Mouse (Mus musculus): ENCODE data around the gene Pigp. TPM values are rescaled to one million over a fixed set of nuclear protein-coding genes. Genes with fewer than 3 reads are reported as not detected.

The Pigp gene
- polyA plus RNA-seq, 1 experiment from 2014 or later: 74.0 TPM

DNA sequence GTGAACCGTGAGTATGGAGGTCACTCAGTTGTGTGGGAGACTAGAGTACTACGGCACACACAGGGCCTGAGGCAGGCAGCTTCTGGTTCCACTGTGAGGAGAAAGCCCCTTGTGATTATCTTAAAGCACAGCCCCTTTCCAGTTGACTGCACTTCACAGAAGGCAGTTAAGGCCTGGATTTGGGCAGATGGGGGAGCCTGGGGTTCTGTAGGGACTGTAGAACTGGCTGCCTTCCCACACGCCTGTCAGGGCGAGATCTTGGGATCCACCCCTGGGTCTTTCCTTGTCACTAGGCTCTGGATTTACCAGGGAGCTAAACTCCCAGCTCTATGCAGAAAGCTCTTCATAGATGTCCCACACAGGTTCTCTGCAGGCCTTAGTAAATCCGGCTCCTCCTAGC lies 41.2 kb downstream of the Pigp start:
- H3K36me3 ChIP-seq (ENCODE audit: insufficient read depth): no peaks in the 10 kb centered on the region
- DNase-seq (no peak), ATAC-seq (ENCODE audit: insufficient read depth) (no peak)
- H3K9ac ChIP-seq: no peak overlapping the region
- 82% methylated on average over 5 of the region's 5 CpGs for WGBS
- no peak overlapping the region for H3K4me3 ChIP-seq (ENCODE audit: low read depth, low read length)
- no peaks in the 10 kb centered on the region for H3K4me1 ChIP-seq (ENCODE audit: insufficient read depth)
- H3K27me3 ChIP-seq (ENCODE audit: insufficient read depth, low read length): peaks cover 26% of the 10 kb centered on the region
- no peak for TF ChIP-seq CTCF (IDR thresholded peaks at IDR 0.05; ENCODE audit: low read depth)
- H3K4me2 ChIP-seq: no peak overlapping the region
- no peak overlapping the region for H3K27ac ChIP-seq (ENCODE audit: low read depth)
- no peaks in the 10 kb centered on the region for H3K9me3 ChIP-seq (ENCODE audit: low read depth, low read length)

DNA sequence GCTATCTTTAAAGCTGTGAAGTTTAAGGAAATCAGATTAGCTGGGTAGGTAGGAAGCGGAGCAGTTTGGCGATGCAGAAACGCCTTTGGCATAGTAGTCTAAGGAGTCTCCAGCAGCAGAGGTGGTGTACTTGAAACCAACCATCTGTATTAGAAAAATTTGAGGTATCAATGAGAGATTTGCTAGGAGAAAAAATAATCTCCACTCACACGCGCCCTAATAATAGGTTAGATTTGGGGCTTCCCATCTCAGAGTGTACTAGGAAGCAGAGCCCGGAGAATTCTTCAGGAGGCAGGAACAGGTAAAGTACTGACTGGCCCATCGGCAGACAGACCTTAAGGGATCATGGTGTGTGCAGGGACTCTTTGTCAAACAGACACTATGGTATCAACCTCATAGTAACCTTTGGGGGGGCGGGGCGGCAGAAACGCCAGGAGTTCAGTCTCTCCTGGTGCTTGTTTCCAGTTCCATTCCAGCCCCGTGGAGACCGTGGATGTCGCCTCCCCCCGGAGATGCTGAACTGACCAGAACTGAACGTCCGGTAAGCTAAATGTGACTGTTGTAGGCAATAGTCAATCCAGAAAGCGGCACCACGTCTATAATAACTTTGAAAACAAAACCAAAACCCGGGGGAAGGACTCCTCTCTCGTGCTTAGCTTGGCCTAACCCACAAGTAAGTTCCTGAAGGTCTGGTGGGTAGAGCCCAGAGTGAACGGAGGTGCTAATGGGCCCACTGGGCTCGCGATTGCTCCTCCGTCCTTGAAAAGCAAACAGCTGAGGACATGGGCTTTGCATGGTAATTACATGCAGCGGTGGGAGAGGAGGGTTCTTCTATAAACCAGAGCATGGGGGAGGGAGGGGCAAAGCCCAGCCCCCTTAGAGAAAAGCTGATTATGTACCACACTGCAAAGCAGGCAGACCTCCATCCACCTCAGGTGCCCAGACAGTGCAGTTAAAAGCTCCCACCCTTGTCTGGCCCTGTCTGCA lies 42.5 kb downstream of the Pigp start:
- no peak for ATAC-seq (ENCODE audit: insufficient read depth)
- no peaks in the 10 kb centered on the region for H3K9me3 ChIP-seq (ENCODE audit: low read depth, low read length)
- TF ChIP-seq CTCF (IDR thresholded peaks at IDR 0.05; ENCODE audit: low read depth): no peak
- H3K4me1 ChIP-seq (ENCODE audit: insufficient read depth): no peaks in the 10 kb centered on the region
- no peak overlapping the region for H3K27ac ChIP-seq (ENCODE audit: low read depth)
- H3K4me3 ChIP-seq (ENCODE audit: low read depth, low read length): peak overlapping the region; percentile 43
- peak overlapping the region; percentile 65; the same call in 1 of the 2 replicates for H3K9ac ChIP-seq
- WGBS: 9% methylated on average over 25 of the region's 25 CpGs
- H3K4me2 ChIP-seq: peak overlapping the region; percentile 68
- H3K27me3 ChIP-seq (ENCODE audit: insufficient read depth, low read length): peaks cover 26% of the 10 kb centered on the region
- DNase-seq: peak; percentile 26
- no peaks in the 10 kb centered on the region for H3K36me3 ChIP-seq (ENCODE audit: insufficient read depth)

DNA sequence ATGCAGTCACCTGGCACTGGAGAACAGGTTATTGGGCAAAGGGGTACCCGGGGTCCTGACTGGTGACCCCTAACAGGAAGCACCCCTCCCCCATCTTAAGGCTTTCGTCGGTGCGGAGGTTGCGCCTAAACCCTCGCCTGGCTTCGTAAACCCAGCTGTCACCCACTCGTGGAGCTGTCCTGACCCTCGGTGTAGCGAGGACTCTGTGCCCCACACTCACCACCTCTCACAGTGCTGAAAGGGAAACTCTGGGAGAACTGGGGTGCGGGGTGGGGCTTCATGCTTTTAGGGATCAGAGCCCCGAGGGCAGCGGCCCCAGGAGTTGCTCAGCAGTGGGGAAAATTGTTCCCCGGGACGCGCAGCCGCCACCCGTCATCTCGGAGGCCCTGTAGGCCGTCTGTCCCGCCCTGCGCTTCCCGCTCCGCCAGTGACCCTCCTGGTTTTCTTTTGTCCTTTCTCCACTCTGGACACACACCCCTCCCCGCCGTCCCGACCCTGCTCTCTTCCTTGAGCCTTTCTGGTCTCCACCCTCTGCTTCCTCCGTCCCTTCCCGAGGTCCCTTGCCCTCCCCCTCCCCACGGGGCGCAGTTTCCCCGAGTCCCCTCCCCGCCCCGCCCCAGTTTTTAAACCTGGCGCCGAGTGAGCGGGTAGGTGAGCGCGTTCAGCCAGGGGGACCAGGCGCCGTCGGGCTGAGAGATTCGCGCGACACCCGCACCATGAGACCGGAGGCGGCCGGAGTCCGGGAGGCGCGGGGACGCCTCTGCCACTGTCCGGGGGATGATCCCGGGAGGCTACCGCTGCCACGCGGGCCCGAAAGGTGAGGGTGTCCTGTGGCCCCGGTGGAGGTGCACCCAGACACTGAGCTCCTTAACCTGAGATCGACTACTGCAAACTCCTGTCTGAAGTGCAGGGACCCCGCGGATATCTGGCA lies 43.6 kb downstream of the Pigp start, which contains the start of gene Ripply3:
Gene Ripply3 (plus strand): TSS at position 640 of the 931 bp plus-strand sequence.
- peak; percentile 65 for DNase-seq
- 1% methylated on average over 63 of the region's 63 CpGs for WGBS

DNA sequence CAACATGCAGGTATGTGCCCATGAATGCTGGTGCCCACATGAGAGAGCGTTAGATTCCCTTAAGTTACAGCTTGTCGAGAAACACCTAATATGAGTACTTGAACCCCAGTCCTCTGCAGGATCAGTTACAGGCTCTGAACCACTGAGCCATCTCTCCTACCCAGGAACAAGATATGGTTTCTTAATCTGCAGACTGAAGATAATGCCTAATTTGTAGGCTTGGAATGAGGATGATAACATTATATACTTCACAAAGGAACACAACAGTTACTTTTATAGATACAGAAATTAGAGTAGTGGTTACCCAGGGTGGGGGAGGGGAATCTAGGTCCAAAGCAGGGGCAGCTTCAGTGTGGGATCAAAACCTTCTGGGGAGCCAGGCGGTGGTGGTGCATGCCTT lies 45.6 kb downstream of the Pigp start:
- H3K9ac ChIP-seq: no peak overlapping the region
- DNase-seq: no peak
- WGBS: 86% methylated on average over 3 of the region's 3 CpGs

More for the DNA sequence above, 43.6 kb downstream of the Pigp start, which contains the start of gene Ripply3:
- peaks cover 26% of the 10 kb centered on the region for H3K27me3 ChIP-seq (ENCODE audit: insufficient read depth, low read length)
- TF ChIP-seq CTCF (IDR thresholded peaks at IDR 0.05; ENCODE audit: low read depth): no peak
- peak; percentile 74 for ATAC-seq (ENCODE audit: insufficient read depth)
- H3K36me3 ChIP-seq (ENCODE audit: insufficient read depth): no peaks in the 10 kb centered on the region
- peak within 1 kb of the TSS; percentile 68 for H3K4me2 ChIP-seq
- peak within 1 kb of the TSS; percentile 36; the same call in 1 of the 2 replicates for H3K27ac ChIP-seq (ENCODE audit: low read depth)
- H3K9me3 ChIP-seq (ENCODE audit: low read depth, low read length): no peaks in the 10 kb centered on the region
- H3K4me3 ChIP-seq (ENCODE audit: low read depth, low read length): peak within 1 kb of the TSS; percentile 43
- peak within 1 kb of the TSS; percentile 65 for H3K9ac ChIP-seq
- no peaks in the 10 kb centered on the region for H3K4me1 ChIP-seq (ENCODE audit: insufficient read depth)

DNA sequence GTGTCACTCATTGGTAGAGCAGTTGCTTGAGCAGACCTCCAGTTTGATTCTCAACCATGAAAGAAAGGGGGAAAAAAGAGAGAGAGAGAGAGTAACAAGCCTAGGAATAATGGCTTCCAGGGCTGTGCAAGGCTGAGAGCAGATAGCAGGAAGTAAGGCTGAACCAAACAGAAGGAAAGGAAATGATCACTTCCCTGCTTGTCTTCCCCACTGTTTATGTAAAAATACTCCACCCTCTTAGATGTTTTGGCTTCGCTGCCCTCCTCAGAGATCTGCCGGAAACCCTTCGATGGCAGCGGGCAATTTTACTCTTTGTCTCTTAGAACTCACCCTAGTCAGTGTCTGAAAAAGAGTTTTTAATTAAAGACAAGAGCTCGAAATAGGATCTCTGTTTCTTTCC lies 48.0 kb downstream of the Pigp start:
- H3K27me3 ChIP-seq (ENCODE audit: insufficient read depth, low read length): peaks cover 17% of the 10 kb centered on the region
- H3K4me2 ChIP-seq: no peak overlapping the region
- H3K27ac ChIP-seq (ENCODE audit: low read depth): 0 out of 2 replicates have a peak overlapping the region, but pooled peaks have one; percentile 24
- H3K36me3 ChIP-seq (ENCODE audit: insufficient read depth): no peaks in the 10 kb centered on the region
- WGBS: 50% methylated on average over 5 of the region's 5 CpGs
- no peaks in the 10 kb centered on the region for H3K4me1 ChIP-seq (ENCODE audit: insufficient read depth)
- no peaks in the 10 kb centered on the region for H3K9me3 ChIP-seq (ENCODE audit: low read depth, low read length)
- ATAC-seq (ENCODE audit: insufficient read depth): no peak
- H3K9ac ChIP-seq: no peak overlapping the region
- no peak for TF ChIP-seq CTCF (IDR thresholded peaks at IDR 0.05; ENCODE audit: low read depth)
- H3K4me3 ChIP-seq (ENCODE audit: low read depth, low read length): no peak overlapping the region
- peak; percentile 35 for DNase-seq

More for the DNA sequence above, 45.6 kb downstream of the Pigp start:
- Histone ChIP-seq H3K27ac (ENCODE audit: low read depth) (no peak overlapping the region), H3K9me3 (ENCODE audit: low read depth, low read length) (no peaks in the 10 kb centered on the region), H3K4me3 (ENCODE audit: low read depth, low read length) (no peak overlapping the region), H3K36me3 (ENCODE audit: insufficient read depth) (no peaks in the 10 kb centered on the region), H3K27me3 (ENCODE audit: insufficient read depth, low read length) (peaks cover 26% of the 10 kb centered on the region), H3K4me1 (ENCODE audit: insufficient read depth) (no peaks in the 10 kb centered on the region), H3K4me2 (no peak overlapping the region)
- no peak for ATAC-seq (ENCODE audit: insufficient read depth)
- no peak for TF ChIP-seq CTCF (IDR thresholded peaks at IDR 0.05; ENCODE audit: low read depth)

DNA sequence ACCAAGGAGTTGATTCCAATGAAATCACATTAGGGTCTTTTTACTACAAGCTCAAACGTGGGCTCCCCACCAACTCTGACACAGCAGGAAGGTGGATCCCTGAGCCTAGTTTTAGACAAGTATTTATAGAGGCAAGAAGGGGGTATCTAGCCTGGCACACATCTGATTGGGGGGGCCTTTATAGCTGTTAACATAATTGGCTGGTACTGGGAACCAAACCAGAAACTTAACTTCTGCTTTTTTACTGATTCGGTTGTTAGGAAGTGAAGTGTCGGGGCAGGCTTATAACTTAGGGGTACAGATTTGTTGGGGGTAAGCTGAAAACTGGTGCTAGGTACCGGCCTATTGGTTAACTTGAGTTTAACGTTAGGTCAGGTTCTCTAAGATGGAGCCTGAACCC lies 51.4 kb downstream of the Pigp start:
- Histone ChIP-seq H3K4me3 (ENCODE audit: low read depth, low read length) (no peak overlapping the region), H3K27me3 (ENCODE audit: insufficient read depth, low read length) (no peaks in the 10 kb centered on the region), H3K4me2 (no peak overlapping the region), H3K4me1 (ENCODE audit: insufficient read depth) (no peaks in the 10 kb centered on the region), H3K9me3 (ENCODE audit: low read depth, low read length) (no peaks in the 10 kb centered on the region), H3K36me3 (ENCODE audit: insufficient read depth) (no peaks in the 10 kb centered on the region), H3K9ac (no peak overlapping the region), H3K27ac (ENCODE audit: low read depth) (no peak overlapping the region)
- no peak for DNase-seq
- TF ChIP-seq CTCF (IDR thresholded peaks at IDR 0.05; ENCODE audit: low read depth): no peak
- no peak for ATAC-seq (ENCODE audit: insufficient read depth)
- WGBS: 80% methylated on average over 5 of the region's 5 CpGs

Measured in lung, embryonic 14.5 days (tissue).